Mouse (Mus musculus) spleen, adult 2 months (tissue): ENCODE results near the gene Edaradd.

ENCODE experiments used
- CTCF ChIP-seq: fragments of 200-500 bp; IDR thresholded peaks from 2 replicates; pipeline ENCODE4 v1.5.1; 2011; ENCODE audit warnings: mild to moderate bottlenecking, inconsistent platforms; ENCODE audit not compliant: insufficient read depth, insufficient read length, insufficient replicate concordance; ENCODE audit errors: extremely low read depth
- POLR2A ChIP-seq: fragments of 200-500 bp; IDR thresholded peaks from 2 replicates; pipeline ENCODE4 v1.6.1; 2011; ENCODE audit warnings: low read depth, low read length, inconsistent platforms

GRCm38 (mm10) chr13:12433843-12434242 is 86.4 kb downstream of the Edaradd start:
- TF ChIP-seq CTCF (no peak), POLR2A (no peak)
